Comparison of ENCODE assay signal across 9 mouse cellular contexts in the genomic region with DNA sequence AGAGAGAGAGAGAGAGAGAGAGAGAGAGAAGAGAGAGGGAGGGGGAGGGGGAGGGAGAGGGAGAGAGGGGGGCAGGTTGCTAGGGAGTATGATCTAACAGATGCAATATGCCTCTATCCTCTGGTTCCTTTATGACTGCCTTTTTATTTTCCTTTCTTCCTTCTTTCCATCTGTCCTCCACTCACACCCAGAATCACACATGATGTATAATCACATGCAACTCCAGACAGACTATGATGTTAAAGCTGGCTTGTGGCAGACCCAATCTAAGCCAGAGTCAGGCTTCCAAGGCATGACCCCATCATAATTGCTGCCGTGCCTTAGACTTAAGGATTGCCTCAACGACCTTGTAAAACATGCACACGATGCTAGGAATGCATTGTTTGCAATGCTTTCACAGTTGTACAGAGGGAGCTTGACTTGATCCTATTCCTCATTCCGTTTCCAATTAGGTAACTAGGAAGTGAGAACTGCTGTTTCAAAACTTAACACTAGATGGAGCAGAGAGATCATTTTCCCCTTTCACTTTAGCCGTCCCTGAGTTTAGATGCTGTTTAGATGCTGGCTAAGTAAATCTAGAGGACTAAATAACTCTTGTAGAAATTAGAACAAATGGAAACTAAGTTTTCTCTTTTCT. TPM values are rescaled to one million over a fixed set of nuclear protein-coding genes. Genes with fewer than 3 reads are reported as not detected.
DNase-seq lines count a peak whose midpoint lies in the region; ATAC-seq lines count a peak whose summit lies in the region.
"Had no signal": no experiment of that assay in that cellular context is flagged by ENCODE, and none has a peak within 500 bp of the region (broad histone marks: within the 10 kb centered on the region; RNA-seq: fewer than 3 reads in every experiment).

No protein-coding gene starts in this region.

- H3K9me3 ChIP-seq in intestine, embryonic 14.5 days (ENCODE audit: control insufficient read depth, low read length): no peaks in the 10 kb centered on the region
- no peaks in the 10 kb centered on the region for H3K9me3 ChIP-seq in intestine, embryonic 15.5 days

- no peak overlapping the region for H3K27ac ChIP-seq in intestine, embryonic 14.5 days (ENCODE audit: low read depth)
- no peak overlapping the region for H3K27ac ChIP-seq in intestine, embryonic 15.5 days
- H3K27ac ChIP-seq: macrophage had no signal

- peak; percentile 53 for DNase-seq in intestine, embryonic 14.5 days (ENCODE audit: low spot score)
- DNase-seq in A20 (ENCODE audit: low read depth, low spot score) (peak; percentile 47), ZHBTc4 (ENCODE audit: low read depth, low spot score) (peak; percentile 63)
- DNase-seq in hindlimb bud, embryonic 11.5 days (ENCODE audit: extremely low spot score, low read depth, low spot score): peak; percentile 67
- DNase-seq in retina, adult 2 months (ENCODE audit: low read depth, low spot score): peak; percentile 43
- no peak for DNase-seq in frontal cortex, postnatal 10 days (ENCODE audit: low spot score in 2 of 2)
- no peak for DNase-seq in thymus, postnatal 4 days

- H3K4me3 ChIP-seq in intestine, embryonic 14.5 days (ENCODE audit: low read depth, low read length): no peak overlapping the region
- H3K4me3 ChIP-seq in intestine, embryonic 15.5 days (replicated peaks): no peak overlapping the region

- 10% methylated on average over 5 of the region's 5 CpGs for WGBS in intestine, embryonic 14.5 days
- WGBS in intestine, embryonic 15.5 days: 7% methylated on average over 5 of the region's 5 CpGs

- no peak for ATAC-seq in intestine, embryonic 14.5 days (replicated peaks; ENCODE audit: low FRiP score, low TSS enrichment, low read depth)
- no peak for ATAC-seq in intestine, embryonic 15.5 days

- H3K27me3 ChIP-seq in intestine, embryonic 14.5 days (replicated peaks; ENCODE audit: control insufficient read depth, insufficient read depth, low read length): no peaks in the 10 kb centered on the region
- no peaks in the 10 kb centered on the region for H3K27me3 ChIP-seq in intestine, embryonic 15.5 days (replicated peaks)

- no peak overlapping the region for H3K9ac ChIP-seq in intestine, embryonic 14.5 days (ENCODE audit: low read length)
- H3K9ac ChIP-seq in intestine, embryonic 15.5 days: no peak overlapping the region

- 0 out of 2 replicates have a peak overlapping the region, but pooled peaks have one; percentile 9 for H3K4me2 ChIP-seq in intestine, embryonic 14.5 days (ENCODE audit: low read length)
- H3K4me2 ChIP-seq in intestine, embryonic 15.5 days (replicated peaks): no peak overlapping the region

- no peaks in the 10 kb centered on the region for H3K4me1 ChIP-seq in intestine, embryonic 14.5 days (replicated peaks; ENCODE audit: control insufficient read depth, insufficient read depth, low read length)
- H3K4me1 ChIP-seq in intestine, embryonic 15.5 days (replicated peaks): no peaks in the 10 kb centered on the region

- no peaks in the 10 kb centered on the region for H3K36me3 ChIP-seq in intestine, embryonic 14.5 days (ENCODE audit: control insufficient read depth, insufficient read depth, low read length)
- no peaks in the 10 kb centered on the region for H3K36me3 ChIP-seq in intestine, embryonic 15.5 days

RNA-seq across cellular contexts. Expression of gene Tlr3, which starts 28.1 kb away (rescaled TPM):
- polyA plus RNA-seq in intestine, embryonic 14.5 days (2014; fragmentation: Nextera tagmentation; extraction: Ambion mirVana): 1.2 and 2.4 TPM in 2 replicates
- polyA plus RNA-seq in intestine, embryonic 15.5 days (2015; fragmentation: Nextera tagmentation; extraction: Ambion mirVana): 1.6 and 2.3 TPM in 2 replicates

RNA-seq across cellular contexts. Expression of gene Fam149a, which starts 56.9 kb away (rescaled TPM):
- polyA plus RNA-seq in intestine, embryonic 14.5 days (2014; fragmentation: Nextera tagmentation; extraction: Ambion mirVana): 12.5 and 15.8 TPM in 2 replicates
- polyA plus RNA-seq in intestine, embryonic 15.5 days (2015; fragmentation: Nextera tagmentation; extraction: Ambion mirVana): 10.4 and 10.7 TPM in 2 replicates

Comparison
In these comparisons a context has a peak if more than half of its experiments do, and no peak if none do; other contexts are left out.
1. DNase-seq: peak in intestine, embryonic 14.5 days (single experiment), A20 (single experiment), ZHBTc4 (single experiment), hindlimb bud, embryonic 11.5 days (single experiment) and retina, adult 2 months (single experiment); none in frontal cortex, postnatal 10 days (0 of 2) and thymus, postnatal 4 days (single experiment).